Mouse (Mus musculus): Measurements from ENCODE around the gene Creld1. TPM values are rescaled to one million over a fixed set of nuclear protein-coding genes. Genes with fewer than 3 reads are reported as not detected.

The Creld1 gene
- total RNA-seq (2012; rRNA removed) (4.1 and 5.9 TPM in 2 replicates), polyA plus RNA-seq (2012; ENCODE audit: insufficient read depth in 1 of 2, insufficient read length in 2 of 2, low read depth in 1 of 2, low replicate concordance in 2 of 2, missing spikeins in 1 of 2) (10 to 100 TPM in 1 of 2 experiments, not detected in 1; 26.7 TPM)

DNA sequence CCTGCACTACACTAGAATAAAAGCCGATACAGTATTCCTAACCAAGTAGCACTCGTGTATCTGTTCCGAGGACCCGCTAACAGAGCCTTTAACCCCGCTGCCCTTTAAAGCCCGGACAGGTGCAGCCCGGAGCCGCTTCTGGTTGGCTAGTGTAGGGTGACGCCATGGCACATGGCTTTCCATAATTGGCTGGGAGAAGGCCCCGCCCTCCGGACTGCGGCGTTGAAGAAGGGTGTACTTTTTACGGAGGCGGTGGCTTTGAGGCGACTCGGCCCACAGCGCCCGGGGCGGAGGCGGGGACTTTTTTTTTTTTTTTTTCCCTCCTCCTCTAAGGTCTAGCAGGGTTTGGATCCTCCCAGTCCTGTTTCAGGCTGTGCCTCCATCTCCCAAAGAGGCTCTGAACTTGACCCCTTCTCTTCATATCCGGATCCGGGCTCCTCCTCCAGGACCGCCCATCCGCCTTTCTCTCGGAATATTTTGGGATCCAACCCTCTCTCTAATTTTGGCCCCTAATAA lies at the start of gene Creld1:
TSS of gene Creld1 (plus strand) at position 198 of the 516 bp plus-strand sequence.
- DNase-seq (ENCODE audit: low read depth, low spot score): peak; percentile 99
- H3K27me3 ChIP-seq (ENCODE audit: control insufficient read depth in 1 of 2, insufficient read depth in 2 of 2, low read length in 2 of 2): peaks cover 2% of the 10 kb centered on the region in 2 experiments; a peak in 1 of 4 replicates
- peaks cover 0 to 17% of the 10 kb centered on the region in 2 experiments; a peak in 2 of 4 replicates for H3K36me3 ChIP-seq (ENCODE audit: control insufficient read depth in 1 of 2, insufficient read depth in 2 of 2, low read length in 2 of 2)
- H3K9me3 ChIP-seq (replicated peaks; ENCODE audit: insufficient read depth, low read length): no peaks in the 10 kb centered on the region
- H3K79me2 ChIP-seq (ENCODE audit: control insufficient read depth, insufficient read depth, low read length, poor library complexity): 0 out of 2 replicates have a peak, but pooled peaks cover 2% of the 10 kb centered on the region
- peak within 1 kb of the TSS; percentile 69 for H3K27ac ChIP-seq (ENCODE audit: control insufficient read depth, low read depth, low read length)
- peak within 1 kb of the TSS; percentile 73 to 84 for H3K4me3 ChIP-seq (ENCODE audit: control insufficient read depth in 1 of 2, insufficient read depth in 1 of 2, low read depth in 2 of 2, low read length in 2 of 2)
- H3K9ac ChIP-seq (ENCODE audit: control insufficient read depth, low read depth, low read length, poor library complexity, severe bottlenecking): peak within 1 kb of the TSS; percentile 83
- H3K4me1 ChIP-seq (ENCODE audit: control insufficient read depth in 1 of 2, insufficient read depth in 2 of 2, low read length in 2 of 2): peaks cover 6 to 21% of the 10 kb centered on the region in 2 experiments
- TF ChIP-seq EP300 (IDR thresholded peaks at IDR 0.05; ENCODE audit: low read depth in 1 of 2, low read length in 2 of 2) (no peak), ETS1 (IDR thresholded peaks at IDR 0.05; ENCODE audit: low read depth, low read length) (peak; percentile 8; the same call in 1 of the 2 replicates), MYC (IDR thresholded peaks at IDR 0.05; ENCODE audit: low read depth, low read length) (no peak), RCOR1 (IDR thresholded peaks at IDR 0.05; ENCODE audit: low read depth, low read length) (no peak), KAT2A (conservative IDR thresholded peaks at IDR 0.05; ENCODE audit: low read depth, low read length) (no peak), ZMIZ1 (IDR thresholded peaks at IDR 0.05; ENCODE audit: low read depth, low read length) (peak; percentile 79), MAZ (IDR thresholded peaks at IDR 0.05; ENCODE audit: low read depth, low read length) (peak; percentile 65; the same call in 1 of the 2 replicates), USF1 (IDR thresholded peaks at IDR 0.05; ENCODE audit: low read depth, low read length) (peak; percentile 59), RAD21 (IDR thresholded peaks at IDR 0.05; ENCODE audit: low read depth, low read length) (no peak), ZKSCAN1 (IDR thresholded peaks at IDR 0.05; ENCODE audit: low read depth, low read length) (peak; percentile 12; the same call in 1 of the 2 replicates), MEF2A (IDR thresholded peaks at IDR 0.05; ENCODE audit: extremely low read depth, insufficient replicate concordance, low read depth, low read length, poor library complexity, severe bottlenecking) (0 out of 2 replicates have a peak, but pooled peaks have one; percentile 31), MXI1 (IDR thresholded peaks at IDR 0.05; ENCODE audit: low read depth, low read length) (no peak), POLR2AphosphoS5 (IDR thresholded peaks at IDR 0.05; ENCODE audit: borderline replicate concordance, low read depth, low read length) (no peak), NELFE (IDR thresholded peaks at IDR 0.05; ENCODE audit: low read depth, low read length) (peak; percentile 93), TCF12 (IDR thresholded peaks at IDR 0.05; ENCODE audit: low read depth, low read length) (no peak; the same call in 1 of the 2 replicates), UBTF (IDR thresholded peaks at IDR 0.05; ENCODE audit: borderline replicate concordance, insufficient read depth, low read depth, low read length) (no peak), NRF1 (IDR thresholded peaks at IDR 0.05; ENCODE audit: insufficient read depth, low read depth, low read length, poor library complexity, severe bottlenecking) (peak; percentile 25; the same call in 1 of the 2 replicates), CHD1 (IDR thresholded peaks at IDR 0.05; ENCODE audit: low read depth, low read length) (no peak), POLR2AphosphoS2 (IDR thresholded peaks at IDR 0.05; ENCODE audit: low read length) (peak; percentile 72; the same call in 1 of the 2 replicates), HCFC1 (IDR thresholded peaks at IDR 0.05; ENCODE audit: low read depth, low read length) (peak; percentile 50; the same call in 1 of the 2 replicates), SIN3A (IDR thresholded peaks at IDR 0.05; ENCODE audit: low read length) (peak; percentile 49), SMC3 (IDR thresholded peaks at IDR 0.05; ENCODE audit: low read depth, low read length) (no peak), MAFK (IDR thresholded peaks at IDR 0.05; ENCODE audit: borderline replicate concordance, low read depth, low read length) (no peak), ELF1 (IDR thresholded peaks at IDR 0.05; ENCODE audit: low read depth, low read length) (peak; percentile 45; the same call in 1 of the 2 replicates), CHD2 (IDR thresholded peaks at IDR 0.05; ENCODE audit: low read length) (no peak), POLR2A (IDR thresholded peaks at IDR 0.05; ENCODE audit: control insufficient read depth in 1 of 2, insufficient read depth in 1 of 2, low read depth in 1 of 2, low read length in 2 of 2, poor library complexity in 1 of 2) (peak in 1 of 2 experiments; percentile 98; a peak in 2 of 4 replicates), CTCF (IDR thresholded peaks at IDR 0.05 in 2 of 3, conservative IDR thresholded peaks at IDR 0.05 in 1 of 3; ENCODE audit: control insufficient read depth in 1 of 3, insufficient read depth in 1 of 3, low read depth in 2 of 3, low read length in 3 of 3, poor library complexity in 1 of 3, severe bottlenecking in 1 of 3) (no peak), E2F4 (IDR thresholded peaks at IDR 0.05; ENCODE audit: borderline replicate concordance, low read depth, low read length) (no peak), ZC3H11A (IDR thresholded peaks at IDR 0.05; ENCODE audit: low read depth, low read length) (no peak), JUND (IDR thresholded peaks at IDR 0.05; ENCODE audit: low read depth, low read length) (no peak), MAX (IDR thresholded peaks at IDR 0.05; ENCODE audit: low read length) (peak; percentile 47; the same call in 1 of the 2 replicates), BHLHE40 (IDR thresholded peaks at IDR 0.05; ENCODE audit: borderline replicate concordance, low read depth, low read length) (no peak), GATA1 (IDR thresholded peaks at IDR 0.05; ENCODE audit: low read depth, low read length) (no peak), GABPA (IDR thresholded peaks at IDR 0.05; ENCODE audit: low read depth, low read length) (no peak), TBP (IDR thresholded peaks at IDR 0.05; ENCODE audit: low read depth, low read length) (peak; percentile 96)
